Mouse (Mus musculus): ENCODE data around the gene Rpl14.

Gene Rpl14

GRCm38 (mm10) chr9:120603956-120604355, 32.7 kb downstream of the Rpl14 start:
- DNase-seq (ENCODE audit: low read depth, low spot score), result no peak

- no peak for DNase-seq (ENCODE audit: low read depth, low spot score)
Measured at GRCm38 (mm10) chr9:120611055-120611454, 39.8 kb downstream of the Rpl14 start.

- DNase-seq (ENCODE audit: low read depth, low spot score), result no peak
Measured at GRCm38 (mm10) chr9:120614059-120614458, 42.8 kb downstream of the Rpl14 start.

GRCm38 (mm10) chr9:120618101-120618500, 46.9 kb downstream of the Rpl14 start:
- no peak for DNase-seq (ENCODE audit: low read depth, low spot score)

GRCm38 (mm10) chr9:120619347-120619708, 48.1 kb downstream of the Rpl14 start:
- no peak for DNase-seq (ENCODE audit: low read depth, low spot score)

GRCm38 (mm10) chr9:120619709-120620408, 48.6 kb downstream of the Rpl14 start:
- DNase-seq (ENCODE audit: low read depth, low spot score), result peak; percentile 85

- DNase-seq (ENCODE audit: low read depth, low spot score), result no peak
Measured at GRCm38 (mm10) chr9:120620409-120620745, 49.1 kb downstream of the Rpl14 start.
